ENCODE assay signal across 10 mouse cellular contexts in genomic region chr1:138614552-138615287, GRCm38 (mm10). TPM values are rescaled to one million over a fixed set of nuclear protein-coding genes. Genes with fewer than 3 reads are reported as not detected.
DNase-seq lines count a peak whose midpoint lies in the region; ATAC-seq and TF ChIP-seq lines count a peak whose summit lies in the region.
"Had no signal": no experiment of that assay in that cellular context is flagged by ENCODE, and none has a peak within 500 bp of the region (broad histone marks: within the 10 kb centered on the region; RNA-seq: fewer than 3 reads in every experiment).

No protein-coding gene starts in this region.

- WGBS in kidney, postnatal 0 days = 69% methylated on average over 6 of the region's 6 CpGs
- 74% methylated on average over 6 of the region's 6 CpGs for WGBS in kidney, embryonic 15.5 days
- WGBS in hindbrain, embryonic 12.5 days = 68% methylated on average over 6 of the region's 6 CpGs
- WGBS in hindbrain, postnatal 0 days = 67% methylated on average over 6 of the region's 6 CpGs

- no peaks in the 10 kb centered on the region for H3K27me3 ChIP-seq in kidney, postnatal 0 days (ENCODE audit: insufficient read depth, low read length)
- H3K27me3 ChIP-seq in kidney, embryonic 15.5 days = no peaks in the 10 kb centered on the region
- no peaks in the 10 kb centered on the region for H3K27me3 ChIP-seq in hindbrain, embryonic 12.5 days
- no peaks in the 10 kb centered on the region for H3K27me3 ChIP-seq in hindbrain, postnatal 0 days (ENCODE audit: insufficient read depth, low read length)
- H3K27me3 ChIP-seq: liver, embryonic 15.5 days had no signal

- no peak for TF ChIP-seq CTCF in kidney, postnatal 0 days (IDR thresholded peaks at IDR 0.05; ENCODE audit: low read depth)
- no peak for TF ChIP-seq CTCF in hindbrain, postnatal 0 days (IDR thresholded peaks at IDR 0.05; ENCODE audit: low read depth)

- no peak overlapping the region for H3K4me3 ChIP-seq in kidney, postnatal 0 days (replicated peaks; ENCODE audit: low read depth, low read length)
- H3K4me3 ChIP-seq in kidney, embryonic 15.5 days (replicated peaks) = no peak overlapping the region
- no peak overlapping the region for H3K4me3 ChIP-seq in hindbrain, embryonic 12.5 days
- H3K4me3 ChIP-seq in hindbrain, postnatal 0 days (ENCODE audit: low read length) = no peak overlapping the region
- H3K4me3 ChIP-seq: liver, embryonic 15.5 days had no signal

- no peak for ATAC-seq in kidney, postnatal 0 days (replicated peaks; ENCODE audit: low FRiP score, low read depth)
- no peak for ATAC-seq in kidney, embryonic 15.5 days (replicated peaks; ENCODE audit: low FRiP score)
- ATAC-seq in hindbrain, embryonic 12.5 days (ENCODE audit: low FRiP score) = no peak
- ATAC-seq in hindbrain, postnatal 0 days = no peak

- DNase-seq in kidney, postnatal 0 days (ENCODE audit: low spot score) = no peak
- peak; percentile 91 for DNase-seq in A20 (ENCODE audit: low read depth, low spot score)
- peak; percentile 27 for DNase-seq in T-cell, adult 2 months (ENCODE audit: low spot score)
- DNase-seq in naive thymus-derived CD4-positive, alpha-beta T cell, adult 2 months (ENCODE audit: low read depth) = peak; percentile 62
- DNase-seq in cerebellum, postnatal 10 days = no peak
- no peak for DNase-seq in hindbrain, postnatal 0 days (ENCODE audit: low spot score)
- DNase-seq: cerebellum, adult 11-12 months had no signal

- peaks cover 11% of the 10 kb centered on the region; the same call in 1 of the 2 replicates for H3K4me1 ChIP-seq in kidney, postnatal 0 days (replicated peaks; ENCODE audit: insufficient read depth, low read length)
- H3K4me1 ChIP-seq in kidney, embryonic 15.5 days = peaks cover 18% of the 10 kb centered on the region
- H3K4me1 ChIP-seq in hindbrain, embryonic 12.5 days = 0 out of 2 replicates have a peak, but pooled peaks cover 9% of the 10 kb centered on the region
- no peaks in the 10 kb centered on the region for H3K4me1 ChIP-seq in hindbrain, postnatal 0 days (ENCODE audit: insufficient read depth, low read length)

- no peaks in the 10 kb centered on the region for H3K9me3 ChIP-seq in kidney, postnatal 0 days (replicated peaks; ENCODE audit: low read length)
- no peaks in the 10 kb centered on the region for H3K9me3 ChIP-seq in kidney, embryonic 15.5 days (replicated peaks)
- H3K9me3 ChIP-seq in hindbrain, embryonic 12.5 days (replicated peaks) = no peaks in the 10 kb centered on the region
- no peaks in the 10 kb centered on the region for H3K9me3 ChIP-seq in hindbrain, postnatal 0 days (ENCODE audit: low read length)
- H3K9me3 ChIP-seq: liver, embryonic 15.5 days had no signal

- no peak overlapping the region for H3K9ac ChIP-seq in kidney, postnatal 0 days (ENCODE audit: low read depth, low read length)
- no peak overlapping the region for H3K9ac ChIP-seq in kidney, embryonic 15.5 days
- no peak overlapping the region for H3K9ac ChIP-seq in hindbrain, embryonic 12.5 days
- H3K9ac ChIP-seq in hindbrain, postnatal 0 days (replicated peaks; ENCODE audit: low read length) = no peak overlapping the region
- H3K9ac ChIP-seq: liver, embryonic 15.5 days had no signal

- no peak overlapping the region for H3K4me2 ChIP-seq in kidney, postnatal 0 days (ENCODE audit: low read length)
- no peak overlapping the region for H3K4me2 ChIP-seq in kidney, embryonic 15.5 days
- H3K4me2 ChIP-seq in hindbrain, embryonic 12.5 days (replicated peaks) = no peak overlapping the region
- H3K4me2 ChIP-seq in hindbrain, postnatal 0 days (ENCODE audit: low read depth, low read length) = no peak overlapping the region
- H3K4me2 ChIP-seq: liver, embryonic 15.5 days had no signal

- H3K27ac ChIP-seq in kidney, postnatal 0 days = peak overlapping the region; percentile 39; the same call in 1 of the 2 replicates
- no peak overlapping the region for H3K27ac ChIP-seq in kidney, embryonic 15.5 days
- no peak overlapping the region for H3K27ac ChIP-seq in hindbrain, embryonic 12.5 days
- H3K27ac ChIP-seq in hindbrain, postnatal 0 days = no peak overlapping the region
- H3K27ac ChIP-seq: liver, embryonic 15.5 days had no signal

- H3K36me3 ChIP-seq in kidney, postnatal 0 days (ENCODE audit: insufficient read depth, low read length) = no peaks in the 10 kb centered on the region
- H3K36me3 ChIP-seq in kidney, embryonic 15.5 days = no peaks in the 10 kb centered on the region
- no peaks in the 10 kb centered on the region for H3K36me3 ChIP-seq in hindbrain, embryonic 12.5 days
- no peaks in the 10 kb centered on the region for H3K36me3 ChIP-seq in hindbrain, postnatal 0 days (ENCODE audit: insufficient read depth, low read length)
- H3K36me3 ChIP-seq: liver, embryonic 15.5 days had no signal

RNA-seq across cellular contexts. Expression of gene Nek7, which starts 5.2 kb away (rescaled TPM):
- 42.8 and 43.6 TPM in 2 replicates for polyA plus RNA-seq in kidney, postnatal 0 days (2015; fragmentation: Nextera tagmentation; extraction: Ambion mirVana)
- polyA plus RNA-seq in kidney, embryonic 15.5 days (2015; fragmentation: Nextera tagmentation; extraction: Ambion mirVana) = 42.7 and 42.8 TPM in 2 replicates
- 23.2 and 24.5 TPM in 2 replicates for polyA plus RNA-seq in hindbrain, embryonic 12.5 days (2016; fragmentation: Nextera tagmentation; extraction: Ambion mirVana)
- total RNA-seq in hindbrain, postnatal 0 days (2014; rRNA removed) = 8.2 and 8.8 TPM in 2 replicates
- polyA plus RNA-seq in hindbrain, postnatal 0 days (2015; fragmentation: Nextera tagmentation; extraction: Ambion mirVana) = 16.3 and 16.5 TPM in 2 replicates

Comparison
In these comparisons a context has a peak if more than half of its experiments do, and no peak if none do; other contexts are left out.
1. DNase-seq: peak in A20 (single experiment), T-cell, adult 2 months (single experiment) and naive thymus-derived CD4-positive, alpha-beta T cell, adult 2 months (single experiment); none in kidney, postnatal 0 days (single experiment), cerebellum, postnatal 10 days (0 of 2) and hindbrain, postnatal 0 days (single experiment).